Mouse (Mus musculus) hindbrain, embryonic 14.5 days (tissue): Measurements from ENCODE around the gene Sync. TPM values are rescaled to one million over a fixed set of nuclear protein-coding genes. Genes with fewer than 3 reads are reported as not detected.

ENCODE experiments used
- ATAC-seq: fragments of 200-750 bp; cut with Nextera tagmentation; 2 replicates; pipeline ENCODE4 v1.8.0; 2017; ENCODE audit warnings: moderate number of reproducible peaks, mild to moderate bottlenecking, moderate TSS enrichment, moderate library complexity; ENCODE audit not compliant: low FRiP score
- DNase-seq: peaks from one replicate; pipeline ENCODE4 v3.0.0-alpha.2; 2015; ENCODE audit warnings: low spot score
- H3K27ac ChIP-seq: fragments of 300-500 bp; sonication (generic); 2 replicates; pipeline ENCODE4 v1.5.1; 2014; ENCODE audit warnings: mild to moderate bottlenecking, moderate library complexity
- H3K27me3 ChIP-seq: fragments of 300-500 bp; sonication (generic); 2 replicates; pipeline ENCODE4 v1.6.1; 2014; ENCODE audit warnings: mild to moderate bottlenecking, low read length, mixed read lengths; ENCODE audit not compliant: control insufficient read depth, insufficient read depth
- H3K36me3 ChIP-seq: fragments of 300-500 bp; sonication (generic); replicated peaks from 2 replicates; pipeline ENCODE4 v1.6.1; 2014; ENCODE audit not compliant: control insufficient read depth, insufficient read depth
- H3K4me1 ChIP-seq: fragments of 300-500 bp; sonication (generic); replicated peaks from 2 replicates; pipeline ENCODE4 v1.6.1; 2014; ENCODE audit warnings: antibody characterized with exemption, low read length, mixed read lengths; ENCODE audit not compliant: control insufficient read depth, insufficient read depth
- H3K4me2 ChIP-seq: fragments of 300-500 bp; sonication (generic); replicated peaks from 2 replicates; pipeline ENCODE4 v1.6.1; 2014; ENCODE audit warnings: mild to moderate bottlenecking, moderate library complexity
- H3K4me3 ChIP-seq: fragments of 300-500 bp; sonication (generic); replicated peaks from 2 replicates; pipeline ENCODE4 v1.5.1; 2014; ENCODE audit warnings: mild to moderate bottlenecking, low read length
- H3K9ac ChIP-seq: fragments of 300-500 bp; sonication (generic); 2 replicates; pipeline ENCODE4 v1.6.1; 2014
- H3K9me3 ChIP-seq: fragments of 300-500 bp; sonication (generic); 2 replicates; pipeline ENCODE4 v1.6.1; 2016; ENCODE audit warnings: low read length; ENCODE audit not compliant: control insufficient read depth
- WGBS: fragments of 180-500 bp; shearing (Covaris S2); extraction: QIAGEN DNeasy Blood & Tissue Kit; methylation state at CpG from one replicate; pipeline ENCODE4 v1.1.7; 2014; 5-methylcytosine and 5-hydroxymethylcytosine counted together
- polyA plus RNA-seq: library from polyadenylated mRNA; unstranded; fragments of >200 nt; fragmentation: Nextera tagmentation; extraction: Ambion mirVana; gene quantifications from 2 replicates; pipeline ENCODE4 v1.2.1, GENCODE M21; 2014

Gene Sync
- polyA plus RNA-seq, 1 experiment from 2014 or later, result 1.2 TPM

- DNase-seq (no peak), ATAC-seq (no peak)
- Histone ChIP-seq H3K9me3 (no peaks in the 10 kb centered on the region), H3K4me3 (no peak overlapping the region), H3K36me3 (no peaks in the 10 kb centered on the region), H3K4me1 (no peaks in the 10 kb centered on the region), H3K27me3 (no peaks in the 10 kb centered on the region; the same call in 1 of the 2 replicates), H3K9ac (no peak overlapping the region), H3K4me2 (no peak overlapping the region), H3K27ac (no peak overlapping the region)
- WGBS, result 44% methylated on average over 16 of the region's 16 CpGs
Observed at GRCm38 (mm10) chr4:129293702-129294101, 6.3 kb downstream of the Sync start.

DNA sequence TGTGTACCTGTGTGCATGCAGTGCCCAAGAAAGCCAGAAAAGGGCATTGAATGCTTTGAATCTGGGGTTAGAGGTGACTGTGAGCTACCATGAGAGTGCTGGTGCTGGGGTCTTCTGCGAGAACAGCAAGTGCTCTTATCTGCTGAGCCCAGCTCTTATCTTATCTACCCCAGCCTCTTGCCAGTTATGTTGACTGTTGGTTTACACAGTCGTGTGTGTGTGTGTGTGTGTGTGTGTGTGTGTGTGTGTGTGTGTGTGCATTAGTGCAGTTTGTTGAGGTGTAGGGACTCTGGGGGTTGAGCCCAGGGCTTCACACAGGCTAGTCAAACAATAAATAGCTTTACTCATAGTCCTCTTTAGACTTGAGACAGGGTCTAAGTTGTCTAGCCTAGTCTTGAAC is 7.8 kb downstream of the Sync start:
- Histone ChIP-seq H3K4me2 (no peak overlapping the region), H3K36me3 (no peaks in the 10 kb centered on the region), H3K27ac (no peak overlapping the region), H3K4me1 (no peaks in the 10 kb centered on the region), H3K27me3 (no peaks in the 10 kb centered on the region; the same call in 1 of the 2 replicates), H3K9ac (no peak overlapping the region), H3K9me3 (no peaks in the 10 kb centered on the region), H3K4me3 (no peak overlapping the region)
- no peak for DNase-seq
- no peak for ATAC-seq
- 83% methylated on average over 2 of the region's 2 CpGs for WGBS

- H3K9me3 ChIP-seq, result no peaks in the 10 kb centered on the region
- DNase-seq (no peak), ATAC-seq (no peak)
- WGBS, result 90% methylated on average over 7 of the region's 7 CpGs
- no peak overlapping the region for H3K4me3 ChIP-seq
- H3K4me2 ChIP-seq, result no peak overlapping the region
- H3K36me3 ChIP-seq, result no peaks in the 10 kb centered on the region
- no peaks in the 10 kb centered on the region for H3K4me1 ChIP-seq
- no peak overlapping the region for H3K9ac ChIP-seq
- no peak overlapping the region for H3K27ac ChIP-seq
- no peaks in the 10 kb centered on the region; the same call in 1 of the 2 replicates for H3K27me3 ChIP-seq
Observed at GRCm38 (mm10) chr4:129296066-129296465, 8.6 kb downstream of the Sync start.

GRCm38 (mm10) chr4:129297724-129298123 is 10.3 kb downstream of the Sync start:
- Histone ChIP-seq H3K4me2 (no peak overlapping the region), H3K27me3 (no peaks in the 10 kb centered on the region; the same call in 1 of the 2 replicates), H3K9me3 (no peaks in the 10 kb centered on the region), H3K27ac (no peak overlapping the region), H3K4me3 (no peak overlapping the region), H3K36me3 (no peaks in the 10 kb centered on the region), H3K9ac (no peak overlapping the region), H3K4me1 (no peaks in the 10 kb centered on the region)
- DNase-seq (no peak), ATAC-seq (no peak)
- 95% methylated on average over 4 of the region's 4 CpGs for WGBS

- no peaks in the 10 kb centered on the region for H3K36me3 ChIP-seq
- H3K27ac ChIP-seq, result no peak overlapping the region
- DNase-seq (no peak), ATAC-seq (no peak)
- H3K4me1 ChIP-seq, result no peaks in the 10 kb centered on the region
- no peak overlapping the region for H3K4me2 ChIP-seq
- H3K9me3 ChIP-seq, result no peaks in the 10 kb centered on the region
- no peak overlapping the region for H3K4me3 ChIP-seq
- H3K27me3 ChIP-seq, result no peaks in the 10 kb centered on the region
- WGBS, result 57% methylated on average over 10 of the region's 10 CpGs
- H3K9ac ChIP-seq, result no peak overlapping the region
Observed at GRCm38 (mm10) chr4:129299121-129299520, 11.7 kb downstream of the Sync start.

DNA sequence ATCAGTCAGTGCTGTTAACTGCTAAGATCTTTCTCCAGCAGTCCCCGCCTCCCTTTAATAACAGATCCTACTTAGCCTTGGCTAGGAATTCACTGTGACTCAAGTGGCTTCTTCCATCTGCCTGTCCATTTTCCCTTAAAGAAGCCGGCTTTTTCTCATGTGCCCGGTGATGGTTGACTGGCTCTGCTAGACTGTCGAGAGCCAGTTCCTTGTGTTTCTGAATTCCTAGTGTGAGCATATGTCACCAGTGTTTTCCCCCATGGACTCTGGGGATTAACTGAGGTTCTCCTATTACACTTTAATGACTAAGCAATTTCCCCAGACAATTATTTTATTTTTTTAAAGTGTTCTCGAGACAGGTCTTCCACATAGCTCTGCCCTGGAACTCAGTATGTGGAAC is 16.0 kb downstream of the Sync start:
- 67% methylated on average over 5 of the region's 5 CpGs for WGBS
- Histone ChIP-seq H3K4me3 (no peak overlapping the region), H3K27me3 (no peaks in the 10 kb centered on the region), H3K4me1 (no peaks in the 10 kb centered on the region), H3K9me3 (no peaks in the 10 kb centered on the region), H3K36me3 (peaks cover 31% of the 10 kb centered on the region), H3K9ac (no peak overlapping the region), H3K4me2 (no peak overlapping the region), H3K27ac (no peak overlapping the region)
- ATAC-seq, result no peak
- no peak for DNase-seq

DNA sequence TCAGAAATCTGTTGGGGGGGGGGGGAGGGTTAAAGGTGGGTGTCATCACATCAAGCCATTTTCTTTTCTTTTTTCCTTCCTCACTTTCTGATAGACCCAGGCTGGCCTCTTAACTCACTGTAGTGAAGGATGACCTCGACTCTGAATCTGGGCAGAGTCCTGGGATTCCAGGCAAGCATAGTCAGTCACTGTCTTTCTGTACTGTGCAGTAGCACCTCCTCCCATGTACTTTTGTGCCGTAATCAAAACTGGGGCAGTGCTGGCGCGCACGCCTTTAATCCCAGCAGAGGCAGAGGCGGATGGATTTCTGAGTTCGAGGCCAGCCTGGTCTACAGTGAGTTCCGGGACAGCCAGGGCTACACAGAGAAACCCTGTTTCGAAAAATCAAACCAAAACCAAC is 16.4 kb downstream of the Sync start:
- H3K27me3 ChIP-seq, result no peaks in the 10 kb centered on the region
- H3K4me2 ChIP-seq, result no peak overlapping the region
- no peak overlapping the region for H3K9ac ChIP-seq
- H3K4me1 ChIP-seq, result no peaks in the 10 kb centered on the region
- peaks cover 35% of the 10 kb centered on the region for H3K36me3 ChIP-seq
- no peak overlapping the region for H3K4me3 ChIP-seq
- no peak overlapping the region for H3K27ac ChIP-seq
- no peak; the same call in 1 of the 2 replicates for ATAC-seq
- no peaks in the 10 kb centered on the region for H3K9me3 ChIP-seq
- DNase-seq, result no peak
- WGBS, result 87% methylated on average over 9 of the region's 9 CpGs

GRCm38 (mm10) chr4:129304306-129304705 is 16.9 kb downstream of the Sync start:
- Histone ChIP-seq H3K4me3 (no peak overlapping the region), H3K27me3 (no peaks in the 10 kb centered on the region)

GRCm38 (mm10) chr4:129307936-129308335 is 20.5 kb downstream of the Sync start:
- H3K36me3 ChIP-seq, result peaks cover 64% of the 10 kb centered on the region
- H3K27me3 ChIP-seq, result no peaks in the 10 kb centered on the region
- no peaks in the 10 kb centered on the region for H3K4me1 ChIP-seq
- no peak overlapping the region for H3K4me2 ChIP-seq
- DNase-seq (no peak), ATAC-seq (no peak)
- no peak overlapping the region for H3K27ac ChIP-seq
- 98% methylated on average over 1 of the region's 1 CpGs for WGBS
- no peaks in the 10 kb centered on the region for H3K9me3 ChIP-seq
- no peak overlapping the region for H3K9ac ChIP-seq
- H3K4me3 ChIP-seq, result no peak overlapping the region

More at GRCm38 (mm10) chr4:129304306-129304705, 16.9 kb downstream of the Sync start:
- WGBS, result 80% methylated on average over 1 of the region's 1 CpGs
- ATAC-seq (no peak), DNase-seq (no peak)
- Histone ChIP-seq H3K27ac (no peak overlapping the region), H3K4me2 (no peak overlapping the region), H3K9ac (no peak overlapping the region), H3K4me1 (no peaks in the 10 kb centered on the region), H3K9me3 (no peaks in the 10 kb centered on the region), H3K36me3 (peaks cover 40% of the 10 kb centered on the region)

GRCm38 (mm10) chr4:129313886-129314285 is 26.5 kb downstream of the Sync start:
- no peak for ATAC-seq
- whole genome bisulfite sequencing, result 86% methylated on average over 3 of the region's 3 CpGs
- no peaks in the 10 kb centered on the region for H3K4me1 ChIP-seq
- no peaks in the 10 kb centered on the region for H3K9me3 ChIP-seq
- no peak overlapping the region for H3K4me3 ChIP-seq
- H3K9ac ChIP-seq, result no peak overlapping the region
- H3K27ac ChIP-seq, result no peak overlapping the region
- no peak overlapping the region for H3K4me2 ChIP-seq
- no peak for DNase-seq
- peaks cover 86% of the 10 kb centered on the region for H3K36me3 ChIP-seq
- no peaks in the 10 kb centered on the region for H3K27me3 ChIP-seq
